Mouse (Mus musculus) forelimb bud, embryonic 11.5 days (tissue): ENCODE measurements around the gene Sag.

Experiments
- DNase-seq: peaks from one replicate; pipeline ENCODE4 v3.0.0-alpha.2; 2012; ENCODE audit warnings: low read depth, low spot score

Sag gene

GRCm38 (mm10) chr1:87854411-87854810 lies 50.9 kb downstream of the Sag start:
- no peak for DNase-seq

DNA sequence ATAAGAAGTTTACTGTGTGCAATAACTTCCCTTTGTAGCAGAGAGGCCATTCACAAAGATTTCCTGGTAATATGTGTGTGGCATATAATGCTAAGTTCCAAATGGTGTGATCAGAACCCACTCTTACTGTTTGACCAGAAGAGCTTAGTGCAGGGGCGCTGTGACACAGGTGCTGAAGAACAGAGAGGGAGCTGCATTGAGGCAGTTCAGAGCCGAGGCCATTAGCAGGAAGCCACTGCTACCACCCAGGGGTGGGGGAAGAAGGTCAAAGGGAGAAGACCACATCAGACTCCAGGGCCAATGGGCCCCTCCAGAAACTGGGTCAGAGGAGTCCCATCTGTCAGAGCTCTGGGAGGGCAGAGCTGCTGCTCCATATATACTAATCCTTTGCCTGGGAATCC lies 51.4 kb downstream of the Sag start:
- no peak for DNase-seq

DNA sequence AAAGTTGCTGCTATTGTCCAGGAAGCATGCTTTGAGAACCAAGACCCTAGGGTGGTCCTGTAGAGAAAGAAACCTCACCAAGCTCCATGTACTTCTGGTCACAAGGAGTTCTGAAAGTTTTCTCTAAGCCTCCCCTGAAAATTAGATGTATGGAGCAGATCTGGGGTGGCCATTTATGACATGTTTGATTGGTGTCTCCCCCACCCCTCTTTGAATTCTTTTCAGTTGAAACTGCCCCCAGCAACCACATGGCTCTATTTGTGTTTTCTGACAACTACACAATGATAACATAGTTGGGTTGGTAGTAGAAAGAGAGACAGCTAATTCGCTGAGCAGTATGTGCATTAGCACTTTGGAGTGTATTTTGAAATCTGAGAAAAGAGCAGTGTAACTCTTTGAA lies 52.0 kb downstream of the Sag start:
- no peak for DNase-seq

DNA sequence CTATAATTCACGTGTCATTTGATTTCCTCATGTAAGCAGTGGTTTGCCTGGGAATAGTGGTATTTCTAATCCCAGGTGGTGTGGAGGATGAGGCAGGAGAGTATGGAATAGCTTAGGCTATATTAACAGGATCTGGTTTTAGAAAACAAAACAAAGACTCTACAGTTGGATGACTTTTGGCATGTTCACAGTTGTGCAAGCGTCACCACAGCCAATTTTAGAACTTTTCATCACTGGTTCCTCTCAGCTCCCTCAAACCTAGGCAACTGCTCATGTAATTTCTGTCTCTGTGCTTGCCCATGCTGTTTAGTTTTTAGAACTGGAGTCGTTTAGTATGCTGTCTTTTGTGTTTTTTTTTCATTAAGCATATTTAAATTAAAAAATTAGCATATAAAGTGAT lies 53.3 kb downstream of the Sag start:
- DNase-seq, result no peak

- no peak for DNase-seq
Measured at GRCm38 (mm10) chr1:87858031-87858430, 54.6 kb downstream of the Sag start.

GRCm38 (mm10) chr1:87858529-87858928 lies 55.0 kb downstream of the Sag start:
- no peak for DNase-seq

GRCm38 (mm10) chr1:87863602-87864001 lies 60.1 kb downstream of the Sag start:
- DNase-seq, result no peak

DNA sequence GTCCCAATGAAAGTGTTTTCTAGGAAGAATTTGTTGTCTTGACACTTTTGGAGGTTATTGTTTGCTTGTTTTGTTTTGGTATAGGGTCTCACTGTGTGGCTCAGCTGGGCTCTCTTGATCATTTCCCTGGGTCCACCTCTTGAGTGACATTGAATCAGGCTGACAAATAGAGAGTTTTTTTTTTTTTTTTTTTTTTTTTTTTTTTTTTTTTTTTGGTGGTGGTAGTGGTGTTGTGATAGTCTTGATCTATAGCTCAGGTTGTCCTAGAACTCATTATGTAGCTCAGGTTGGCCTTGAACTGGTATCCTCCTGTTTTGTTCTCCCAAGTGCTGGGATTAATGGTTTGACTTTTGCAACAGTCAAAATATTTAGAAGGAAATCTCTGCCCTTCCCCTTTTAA lies 61.4 kb downstream of the Sag start:
- DNase-seq, result no peak

- DNase-seq, result no peak
Measured at GRCm38 (mm10) chr1:87866672-87867071, 63.2 kb downstream of the Sag start.

DNA sequence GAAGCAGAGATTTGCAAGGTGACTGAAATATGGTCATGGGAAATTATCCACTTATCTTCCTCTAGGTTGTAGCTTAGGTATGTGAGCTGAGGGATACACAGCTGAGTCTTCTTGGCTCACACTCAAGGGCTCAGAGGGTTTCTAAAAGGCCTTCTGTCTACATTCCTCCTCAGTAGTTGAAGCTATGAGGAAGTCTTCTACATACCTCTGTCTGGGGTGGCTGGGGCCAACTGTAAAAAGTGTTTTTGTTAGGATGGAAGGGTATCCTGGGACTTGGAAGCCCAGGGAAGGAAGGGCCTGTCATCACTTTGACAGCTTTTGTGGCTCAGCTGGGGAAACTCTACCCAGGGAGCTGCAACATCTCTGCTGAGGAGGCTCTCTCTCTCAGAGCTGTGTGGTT lies 68.1 kb downstream of the Sag start:
- DNase-seq, result no peak

- DNase-seq, result no peak
Measured at GRCm38 (mm10) chr1:87873081-87873480, 69.6 kb downstream of the Sag start.

DNA sequence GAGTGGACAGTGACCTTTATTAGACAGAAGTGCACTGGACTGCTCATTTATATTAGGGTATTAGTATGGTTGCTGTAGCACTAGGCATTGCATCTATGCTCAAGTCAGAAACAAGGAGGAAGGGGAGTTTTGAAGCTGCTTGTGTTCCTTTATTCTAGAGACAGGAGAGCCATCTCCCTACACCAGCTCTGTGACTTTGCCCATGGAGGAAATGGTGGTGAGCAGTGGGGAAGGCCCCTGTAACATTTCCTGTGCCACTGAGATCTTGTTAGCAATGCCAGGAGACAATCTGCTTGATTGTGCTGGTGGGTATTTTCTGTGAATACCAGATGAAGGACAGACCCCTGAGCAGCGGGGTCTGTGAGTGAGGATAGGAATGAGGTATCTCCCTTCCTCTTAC lies 72.6 kb downstream of the Sag start:
- DNase-seq, result no peak

DNA sequence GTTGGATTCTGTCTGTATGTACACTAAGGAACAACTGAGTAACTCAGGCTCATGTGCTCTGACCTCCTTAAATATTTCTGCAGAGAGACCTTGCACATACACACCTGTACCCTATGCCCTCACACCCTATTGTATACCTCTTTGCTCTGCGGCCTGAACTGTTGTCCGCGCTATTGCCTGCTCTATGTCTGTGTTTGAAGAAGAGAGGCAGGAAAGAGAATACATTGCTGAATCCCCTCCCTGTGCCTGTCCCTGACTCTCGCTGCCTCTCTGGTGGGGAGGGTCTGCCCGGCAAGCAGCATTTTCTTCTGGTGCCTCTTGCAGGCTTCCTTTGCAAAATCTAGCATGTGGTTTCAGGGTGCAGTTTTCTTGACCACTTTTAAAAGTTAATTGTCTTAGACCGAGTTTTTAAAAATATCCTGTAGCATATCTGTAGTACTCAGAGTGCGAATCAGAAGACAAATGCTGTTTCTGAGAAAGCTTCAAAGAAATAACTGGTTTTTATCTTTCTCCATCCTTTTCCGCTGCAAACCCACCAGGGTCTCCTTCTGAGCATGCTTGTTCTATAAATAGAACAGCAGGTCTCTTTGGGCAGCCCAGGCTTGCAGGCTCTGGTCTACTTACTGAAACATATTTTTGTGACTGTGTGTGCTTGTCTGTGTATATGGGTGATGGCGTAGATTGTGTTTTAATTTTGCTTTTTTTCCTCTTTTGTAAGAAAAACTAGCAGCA lies 74.2 kb downstream of the Sag start:
- DNase-seq, result no peak

GRCm38 (mm10) chr1:87879034-87879433 lies 75.6 kb downstream of the Sag start:
- no peak for DNase-seq

DNA sequence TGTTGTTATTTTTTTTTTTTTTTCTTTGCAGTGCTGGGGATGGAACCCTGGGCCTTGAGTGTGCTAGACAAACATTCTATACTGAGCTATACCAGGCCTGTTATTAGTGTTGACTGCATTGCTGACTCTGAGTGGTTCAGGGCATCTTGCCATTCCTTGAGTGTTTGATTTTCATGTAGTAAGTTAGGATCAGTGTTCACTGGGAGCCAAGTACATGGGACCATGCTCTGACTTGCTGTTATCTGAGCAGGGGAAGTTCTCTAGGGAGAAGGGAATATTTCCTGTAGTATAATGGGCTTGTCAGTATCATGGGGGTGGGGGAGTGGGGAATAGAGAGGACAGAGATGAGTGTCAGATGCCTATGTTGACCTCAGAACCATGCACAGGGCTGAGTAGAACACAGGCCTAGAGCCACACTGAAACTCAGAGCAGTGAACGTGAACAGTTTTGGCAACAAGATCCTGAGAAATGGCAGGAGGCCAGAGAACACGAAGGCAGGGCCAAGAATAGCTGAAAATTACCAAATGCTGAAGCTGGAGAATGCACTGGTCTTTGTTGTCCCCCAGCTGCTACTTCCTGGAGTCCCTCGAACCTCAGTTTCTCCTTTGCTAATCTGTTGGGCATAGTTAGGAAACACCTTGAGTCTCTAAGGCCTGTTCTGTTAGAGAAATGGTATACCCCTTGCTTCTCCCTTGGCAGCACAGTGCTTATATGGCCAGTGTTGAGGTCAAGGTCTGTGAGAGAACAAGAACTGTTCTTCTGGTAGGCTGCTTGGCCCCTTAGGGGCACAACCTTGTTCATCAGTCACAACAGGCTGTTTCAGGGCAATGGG lies 76.2 kb downstream of the Sag start:
- DNase-seq, result no peak

DNA sequence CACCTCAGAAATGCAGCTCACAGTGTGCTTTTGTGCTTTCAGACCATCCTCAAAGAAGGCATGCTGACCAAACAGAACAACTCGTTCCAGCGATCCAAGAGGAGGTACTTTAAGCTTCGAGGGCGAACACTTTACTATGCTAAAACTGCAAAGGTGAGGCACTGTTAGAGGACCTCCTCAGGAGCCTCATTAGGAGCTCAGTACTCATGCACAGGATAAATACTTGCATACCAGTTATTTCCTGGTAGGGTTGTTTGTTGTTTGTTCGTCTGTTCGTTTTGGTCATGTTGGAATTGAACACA lies 76.8 kb downstream of the Sag start:
- DNase-seq, result no peak

GRCm38 (mm10) chr1:87880856-87881255 lies 77.4 kb downstream of the Sag start:
- no peak for DNase-seq

GRCm38 (mm10) chr1:87881726-87882125 lies 78.2 kb downstream of the Sag start:
- no peak for DNase-seq

DNA sequence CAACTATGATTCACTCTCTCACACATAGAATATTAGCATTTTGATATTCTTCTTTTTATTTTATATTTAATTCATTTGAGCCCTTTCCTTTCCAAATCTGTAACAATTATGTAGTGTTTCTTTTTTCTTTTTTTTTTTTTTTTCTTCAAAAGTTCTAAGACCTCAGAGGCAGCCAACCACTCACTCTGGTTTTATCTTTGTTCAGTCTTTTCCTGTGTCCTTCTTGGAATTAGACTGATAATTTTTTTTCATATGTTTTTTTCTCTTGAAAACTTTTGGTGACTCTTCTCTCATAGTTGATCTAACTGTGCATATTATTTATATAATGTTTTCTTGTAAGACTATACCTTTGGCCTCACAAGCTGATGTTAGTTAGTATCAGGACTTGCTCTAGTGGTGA lies 79.1 kb downstream of the Sag start:
- DNase-seq, result no peak

GRCm38 (mm10) chr1:87890960-87891359 lies 87.5 kb downstream of the Sag start:
- DNase-seq, result no peak

DNA sequence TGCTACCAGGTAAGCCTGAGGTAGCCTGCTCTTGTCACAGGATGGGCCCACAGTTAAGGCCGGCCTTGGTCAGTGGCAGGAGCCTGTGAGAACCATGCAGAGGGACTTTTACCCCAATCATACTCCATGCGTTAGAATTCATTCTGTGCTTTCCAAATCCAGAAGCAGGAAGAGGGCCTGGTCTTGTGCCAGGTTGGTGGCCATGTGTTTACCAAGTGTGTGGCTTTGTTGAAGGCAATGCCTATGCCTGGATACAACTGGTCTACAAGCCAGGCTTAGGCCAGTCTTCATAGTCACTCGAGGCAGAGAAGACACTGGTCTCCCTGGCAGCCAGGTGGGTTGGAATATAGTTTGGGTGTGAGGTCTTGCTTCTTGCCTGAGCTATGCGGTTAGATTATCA lies 88.2 kb downstream of the Sag start:
- DNase-seq, result no peak

DNA sequence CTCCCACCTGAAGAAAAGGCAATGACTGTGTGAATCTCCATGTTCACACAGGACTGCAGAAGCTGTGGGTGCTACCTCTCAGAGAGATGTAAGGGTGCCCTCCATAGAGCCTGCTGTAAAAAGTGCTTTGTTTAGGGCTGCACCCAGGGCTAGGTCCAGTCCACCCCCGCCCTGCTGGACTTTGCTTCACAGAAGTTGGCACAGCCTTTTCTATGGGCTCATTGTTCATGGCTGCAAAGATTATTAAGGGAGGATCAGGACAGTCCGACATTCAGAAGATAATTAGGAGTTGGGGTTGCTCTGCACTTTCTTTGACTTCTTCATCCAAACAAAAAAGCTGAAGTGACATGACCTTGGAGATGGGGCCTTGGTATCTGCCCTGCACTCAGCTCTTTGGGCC lies 89.0 kb downstream of the Sag start:
- DNase-seq, result no peak

DNA sequence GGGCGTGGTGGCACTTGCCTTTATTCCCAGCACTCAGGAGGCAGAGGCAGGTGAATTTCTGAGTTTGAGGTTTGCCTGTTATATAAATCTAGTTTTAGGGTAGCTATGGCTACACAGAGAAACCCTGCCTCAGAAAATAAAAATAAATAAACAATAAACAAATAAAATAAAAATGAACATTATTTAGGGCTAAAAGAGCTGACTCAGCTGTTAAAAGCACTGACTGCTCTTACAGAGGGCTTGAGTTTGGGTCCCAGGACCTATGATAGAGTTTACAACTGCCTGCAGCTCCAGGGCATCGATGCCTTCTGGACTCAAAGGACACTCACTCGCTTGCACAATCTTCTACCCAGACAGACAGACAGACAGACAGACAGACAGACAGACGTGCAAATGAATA lies 89.9 kb downstream of the Sag start:
- no peak for DNase-seq
